Mouse (Mus musculus): ENCODE results near the gene Filip1l.

- TF ChIP-seq CTCF (IDR thresholded peaks at IDR 0.05; ENCODE audit: borderline replicate concordance, insufficient read depth, low read length), result no peak
- no peak for TF ChIP-seq POLR2A (IDR thresholded peaks at IDR 0.05; ENCODE audit: low read depth, low read length)
These were observed 149.9 kb downstream of the Filip1l start for GRCm38 (mm10) chr16:57502761-57503160.
